Mouse (Mus musculus) adrenal gland, adult 10 weeks (tissue): ENCODE data around the gene Mrps15. TPM values are rescaled to one million over a fixed set of nuclear protein-coding genes. Genes with fewer than 3 reads are reported as not detected.

Source experiments
- polyA plus RNA-seq: library from polyadenylated mRNA; stranded (reverse); fragments of 350-450 nt; fragmentation: Illumina TruSeq; extraction: RNeasy Lipid Tissue Mini Kit (QIAGEN cat#74804); gene quantifications from one replicate; pipeline ENCODE4 v1.2.3, GENCODE M21; 2014; ENCODE audit warnings: low read depth, low replicate concordance

Gene Mrps15
- polyA plus RNA-seq = 146 TPM

DNA sequence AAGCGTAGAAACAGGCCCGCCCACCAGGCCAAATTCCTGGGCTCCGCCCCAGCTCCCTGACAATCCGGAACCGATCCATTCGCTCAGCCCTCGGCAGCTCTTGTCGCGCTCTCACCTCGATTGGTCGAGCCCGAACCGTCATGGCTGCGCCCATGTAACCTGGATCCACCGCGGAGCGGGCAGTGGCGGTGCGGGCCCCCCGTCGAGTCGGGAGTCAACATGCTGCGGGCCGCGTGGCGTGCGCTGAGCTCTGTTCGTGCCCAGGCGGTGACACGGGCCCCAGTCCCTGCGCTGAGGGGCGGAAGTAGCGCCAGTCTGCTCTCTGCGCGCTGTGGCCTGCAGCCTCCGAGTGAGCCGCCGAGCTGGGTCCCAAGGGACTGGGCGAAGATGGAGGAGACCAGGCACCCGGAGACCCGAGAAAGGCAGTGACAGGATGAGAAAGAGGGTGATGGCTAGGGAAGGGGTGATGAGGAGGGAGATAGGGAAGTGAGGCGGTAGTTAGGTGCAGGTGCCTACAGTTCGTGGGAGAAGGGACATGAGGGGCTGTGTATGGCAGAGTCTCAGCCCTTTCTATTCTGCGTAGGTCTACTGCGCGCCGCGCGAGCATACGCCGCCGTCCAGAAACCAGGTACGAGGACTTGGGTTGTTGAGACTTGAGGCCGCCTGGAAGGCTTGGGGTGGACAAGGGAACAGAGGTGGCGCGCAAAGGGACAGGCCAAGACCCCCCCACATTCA is at the start of gene Mrps15:
Mrps15 (plus strand) TSS at position 75 of the 735 bp plus-strand sequence.

DNA sequence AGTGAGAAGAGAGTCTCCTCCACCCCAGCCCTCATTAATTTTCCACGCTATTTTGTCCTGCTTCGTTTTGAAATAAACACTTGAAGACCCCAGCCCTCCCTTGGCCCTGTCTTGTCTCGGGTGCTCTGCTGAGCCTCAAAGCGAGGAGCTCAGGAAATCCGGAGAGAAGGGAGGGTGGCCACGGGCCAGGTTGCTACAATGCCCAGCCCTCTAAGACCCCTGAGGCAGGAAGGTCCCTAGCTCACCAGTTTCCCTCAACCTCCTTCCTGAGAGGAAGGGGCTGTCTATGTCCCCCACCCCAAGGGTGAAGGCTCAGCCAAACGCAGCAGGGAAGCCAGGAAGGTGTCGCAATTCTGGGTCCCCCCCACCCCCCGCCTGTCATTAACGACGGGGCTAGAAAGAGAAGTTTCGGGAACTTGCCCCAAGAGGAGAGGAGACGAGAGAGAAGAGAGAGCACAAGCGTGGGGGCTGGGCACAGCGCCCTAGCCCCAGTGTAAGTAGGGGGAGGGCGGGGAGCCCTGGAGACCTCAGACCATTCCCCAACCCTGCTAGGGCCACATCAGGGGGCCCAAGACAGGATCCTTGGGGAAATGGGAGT is 22.3 kb upstream of the Mrps15 start, which contains the start of gene Csf3r:
Csf3r (plus strand) TSS at position 248 of the 598 bp plus-strand sequence.

DNA sequence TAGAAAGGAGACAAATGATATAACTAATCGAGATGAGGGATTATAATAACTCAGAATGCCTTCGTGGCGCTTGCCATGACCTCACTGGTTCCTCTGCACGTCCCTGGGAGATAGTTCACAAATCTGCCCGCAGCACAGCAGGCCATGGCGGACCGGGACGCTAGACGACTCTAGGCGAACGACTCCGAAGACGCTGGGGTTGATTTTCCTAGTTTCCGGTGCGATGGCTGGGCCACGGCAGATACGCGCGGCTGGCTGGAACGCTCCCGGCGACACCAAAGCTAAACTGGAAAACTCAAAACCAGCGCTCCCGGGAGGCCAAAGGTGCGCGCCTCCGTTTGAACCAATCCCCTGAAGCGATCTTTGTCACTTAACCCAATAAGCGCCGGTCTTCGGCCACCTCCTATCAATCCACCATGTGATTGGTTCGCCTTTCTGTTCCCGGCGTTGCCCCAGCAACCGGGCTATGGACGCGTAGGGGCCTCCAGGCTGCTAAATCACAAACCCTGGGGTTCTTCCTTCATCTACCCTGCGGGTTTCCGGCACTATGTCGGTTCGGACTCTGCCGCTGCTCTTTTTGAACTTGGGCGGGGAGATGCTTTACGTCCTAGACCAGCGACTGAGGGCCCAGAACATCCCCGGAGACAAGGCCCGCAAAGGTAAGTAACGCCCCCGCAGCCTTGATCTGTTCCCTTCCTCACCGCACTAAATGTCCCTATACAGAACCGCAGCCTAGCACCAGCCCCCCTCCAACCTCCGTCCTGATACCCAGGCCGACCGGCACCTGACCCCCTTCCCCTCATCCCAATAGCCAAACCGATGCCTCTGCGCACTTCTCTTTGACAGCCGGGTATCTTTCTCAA is 11.6 kb downstream of the Mrps15 start, which contains the start of gene Oscp1:
Oscp1 (plus strand) TSS at position 432 of the 863 bp plus-strand sequence.

DNA sequence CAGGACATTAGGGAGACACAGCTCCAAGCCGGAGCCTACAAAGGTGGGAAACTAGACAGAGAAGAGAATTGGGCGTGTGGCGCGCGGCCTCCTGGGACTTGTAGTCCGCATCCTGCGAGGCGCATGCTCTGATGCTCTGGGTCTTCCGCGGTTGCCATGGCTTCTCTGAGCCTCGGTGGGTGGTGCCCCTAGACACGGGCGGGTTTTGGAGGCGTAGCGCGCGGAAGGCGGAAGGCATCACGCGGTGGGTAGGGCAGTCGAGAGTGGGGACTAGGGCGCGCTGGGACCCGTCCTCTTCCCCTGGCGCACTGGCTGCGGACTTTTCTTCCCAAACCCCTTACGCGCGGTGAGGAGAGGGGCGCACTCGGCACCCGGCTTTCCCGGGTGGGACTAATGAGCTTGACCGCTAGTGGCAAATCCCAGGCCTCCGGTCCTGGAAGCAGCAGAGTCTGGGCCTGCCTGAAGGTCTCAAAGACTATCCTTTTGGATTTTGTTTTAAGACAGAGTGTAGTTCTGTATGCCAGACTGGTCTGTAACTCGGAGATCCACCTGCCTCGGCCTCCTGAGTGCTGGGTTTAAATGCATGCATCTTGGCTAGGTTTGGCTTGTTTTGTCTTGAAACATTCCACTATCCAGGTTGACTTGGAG is 49.9 kb downstream of the Mrps15 start, which contains the start of gene Lsm10:
Lsm10 (plus strand) TSS at position 160 of the 648 bp plus-strand sequence.

DNA sequence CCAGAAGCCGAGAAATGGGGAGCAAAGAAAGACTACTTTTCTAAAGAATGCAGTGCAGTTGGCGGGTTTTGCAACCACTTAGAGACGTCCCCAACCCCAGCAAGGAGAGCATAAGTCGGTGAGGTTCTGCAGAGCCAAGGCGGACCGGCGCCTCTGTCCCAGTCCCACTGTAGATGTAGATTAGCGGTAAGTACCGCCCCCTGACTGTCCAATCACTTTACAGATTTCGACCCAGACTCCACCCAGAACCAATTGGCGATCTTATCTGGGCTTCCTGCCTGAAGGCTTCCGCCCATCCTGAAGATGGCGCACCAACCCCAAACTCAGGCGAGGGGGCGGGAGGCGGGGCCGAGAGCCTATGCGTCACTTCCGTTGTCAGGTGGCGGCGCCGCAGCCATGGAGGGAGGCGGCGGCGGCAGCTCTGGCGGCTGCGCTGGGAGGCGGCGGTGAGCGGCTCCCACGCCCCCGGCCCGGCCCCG is 56.9 kb downstream of the Mrps15 start, which contains the start of gene Stk40:
Stk40 (plus strand) TSS at position 368 of the 479 bp plus-strand sequence.

Other genes starting within 250 kb of the Mrps15 start
- 0.23 TPM for gene Csf3r, start 22.4 kb upstream of the Mrps15 start, polyA plus RNA-seq
- 1.6 TPM for gene Oscp1, start 11.6 kb downstream of the Mrps15 start, polyA plus RNA-seq
- 4.2 TPM for gene Lsm10, start 49.7 kb downstream of the Mrps15 start, polyA plus RNA-seq
- 3.4 TPM for gene Stk40, start 57.0 kb downstream of the Mrps15 start, polyA plus RNA-seq
- not detected for gene Eva1b, start 100.8 kb downstream of the Mrps15 start, polyA plus RNA-seq
- gene Sh3d21, start 116.6 kb downstream of the Mrps15 start, polyA plus RNA-seq = 0.82 TPM
- gene Thrap3, start 155.8 kb downstream of the Mrps15 start, polyA plus RNA-seq = 247 TPM
- gene Map7d1, start 209.4 kb downstream of the Mrps15 start, polyA plus RNA-seq = 2.3 TPM
- 49.5 TPM for gene Trappc3, start 215.4 kb downstream of the Mrps15 start, polyA plus RNA-seq
- gene Col8a2, start 239.9 kb downstream of the Mrps15 start, polyA plus RNA-seq = 1.4 TPM